Mouse (Mus musculus): ENCODE measurements around the gene Wdr1. TPM values are rescaled to one million over a fixed set of nuclear protein-coding genes. Genes with fewer than 3 reads are reported as not detected.
"Not testable (repeated sequence)": the region's sequence is repeated elsewhere in the genome, so short reads cannot be mapped to it uniquely, and the experiment has no call there.

Wdr1 gene
- polyA plus RNA-seq, 1 experiment from 2014 or later, result 148 TPM

- H3K4me3 ChIP-seq, result no peak overlapping the region
- ATAC-seq (ENCODE audit: low read depth), result no peak
- no peaks in the 10 kb centered on the region for H3K9me3 ChIP-seq
- H3K36me3 ChIP-seq, result no peaks in the 10 kb centered on the region
- no peak overlapping the region for H3K27ac ChIP-seq (replicated peaks)
- 85% methylated on average over 20 of the region's 20 CpGs for WGBS
- H3K27me3 ChIP-seq, result no peaks in the 10 kb centered on the region
- no peaks in the 10 kb centered on the region for H3K4me1 ChIP-seq (replicated peaks)
- H3K9ac ChIP-seq, result no peak overlapping the region
- H3K4me2 ChIP-seq, result no peak overlapping the region
Measured at GRCm38 (mm10) chr5:38488673-38489615, 74.1 kb downstream of the Wdr1 start.

GRCm38 (mm10) chr5:38488026-38488425, 75.0 kb downstream of the Wdr1 start:
- Histone ChIP-seq H3K27ac (replicated peaks) (no peak overlapping the region), H3K4me3 (no peak overlapping the region), H3K4me1 (replicated peaks) (no peaks in the 10 kb centered on the region), H3K4me2 (no peak overlapping the region), H3K27me3 (peaks cover 1% of the 10 kb centered on the region; the same call in 1 of the 2 replicates), H3K9ac (no peak overlapping the region), H3K36me3 (no peaks in the 10 kb centered on the region), H3K9me3 (no peaks in the 10 kb centered on the region)
- ATAC-seq (ENCODE audit: low read depth), result no peak
- WGBS, result 64% methylated on average over 6 of the region's 6 CpGs

GRCm38 (mm10) chr5:38487247-38487646, 75.8 kb downstream of the Wdr1 start:
- Histone ChIP-seq H3K9ac (no peak overlapping the region), H3K4me2 (no peak overlapping the region), H3K27me3 (peaks cover 3% of the 10 kb centered on the region; the same call in 1 of the 2 replicates), H3K4me3 (no peak overlapping the region), H3K4me1 (replicated peaks) (no peaks in the 10 kb centered on the region), H3K36me3 (no peaks in the 10 kb centered on the region), H3K27ac (replicated peaks) (no peak overlapping the region), H3K9me3 (no peaks in the 10 kb centered on the region)
- WGBS, result 85% methylated on average over 4 of the region's 4 CpGs
- ATAC-seq (ENCODE audit: low read depth), result no peak

GRCm38 (mm10) chr5:38485946-38486345, 77.1 kb downstream of the Wdr1 start:
- no peak for ATAC-seq (ENCODE audit: low read depth)
- H3K9ac ChIP-seq, result no peak overlapping the region
- H3K4me3 ChIP-seq, result no peak overlapping the region
- no peak overlapping the region for H3K4me2 ChIP-seq
- 77% methylated on average over 4 of the region's 4 CpGs for WGBS
- H3K4me1 ChIP-seq (replicated peaks), result peaks cover 6% of the 10 kb centered on the region
- no peaks in the 10 kb centered on the region for H3K9me3 ChIP-seq
- no peaks in the 10 kb centered on the region for H3K36me3 ChIP-seq
- peaks cover 14% of the 10 kb centered on the region; the same call in 1 of the 2 replicates for H3K27me3 ChIP-seq
- H3K27ac ChIP-seq (replicated peaks), result no peak overlapping the region

- peaks cover 14% of the 10 kb centered on the region; the same call in 1 of the 2 replicates for H3K27me3 ChIP-seq
- H3K4me3 ChIP-seq, result no peak overlapping the region
- H3K4me2 ChIP-seq, result no peak overlapping the region
- WGBS, result 75% methylated on average over 7 of the region's 7 CpGs
- no peak overlapping the region for H3K9ac ChIP-seq
- no peak for ATAC-seq (ENCODE audit: low read depth)
- no peaks in the 10 kb centered on the region for H3K36me3 ChIP-seq
- H3K27ac ChIP-seq (replicated peaks), result no peak overlapping the region
- H3K4me1 ChIP-seq (replicated peaks), result peaks cover 26% of the 10 kb centered on the region
- H3K9me3 ChIP-seq, result no peaks in the 10 kb centered on the region
Measured at GRCm38 (mm10) chr5:38483518-38484110, 79.4 kb downstream of the Wdr1 start.

DNA sequence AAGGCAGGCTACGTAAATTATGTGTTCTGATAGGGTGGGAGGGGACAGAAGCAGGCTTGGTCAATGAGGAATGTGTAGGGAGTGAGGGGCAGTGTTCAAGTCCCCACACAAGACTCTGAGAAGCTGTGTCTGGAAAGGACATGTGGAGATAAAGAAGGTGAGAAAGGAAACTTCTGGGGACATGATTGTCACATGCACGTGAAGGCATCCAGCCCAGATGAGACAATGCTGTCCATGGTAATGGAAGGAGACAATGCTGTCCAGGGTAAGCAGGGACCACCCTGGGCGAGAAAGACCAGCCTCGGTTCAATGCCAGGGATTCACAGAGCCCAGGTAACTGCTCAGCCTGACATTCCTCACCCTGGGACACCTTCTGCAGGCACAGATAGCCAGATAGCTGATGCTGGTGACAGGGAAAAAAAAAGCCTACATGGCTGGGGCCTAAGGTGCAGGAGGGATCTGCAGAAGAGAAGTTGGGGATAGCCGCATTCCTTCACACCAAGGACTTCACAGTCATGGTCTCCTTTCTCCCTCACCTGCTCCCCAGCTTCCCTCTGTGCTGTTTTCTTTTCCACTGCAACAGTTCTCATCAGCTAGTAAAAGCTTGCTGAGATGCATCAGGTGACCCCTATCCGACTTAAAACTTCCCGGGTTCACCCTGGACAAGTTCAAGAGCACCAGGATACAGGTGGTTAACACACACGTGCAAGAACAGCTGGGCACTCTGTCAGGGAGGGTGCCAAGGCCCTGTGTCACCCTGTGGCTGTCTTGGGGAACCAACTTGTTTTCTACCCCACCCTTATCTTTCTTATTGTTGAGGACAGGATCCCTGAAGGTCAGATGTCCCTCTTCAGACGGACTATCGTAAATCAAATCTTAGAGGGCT, 82.0 kb downstream of the Wdr1 start:
- H3K9ac ChIP-seq, result peak overlapping the region; percentile 46; the same call in 1 of the 2 replicates
- no peaks in the 10 kb centered on the region for H3K9me3 ChIP-seq
- peaks cover 14% of the 10 kb centered on the region; the same call in 1 of the 2 replicates for H3K27me3 ChIP-seq
- ATAC-seq (ENCODE audit: low read depth), result 0 out of 2 replicates have a peak, but pooled peaks have one; percentile 17
- H3K4me2 ChIP-seq, result peak overlapping the region; percentile 53
- no peak overlapping the region; the same call in 1 of the 2 replicates for H3K4me3 ChIP-seq
- peaks cover 26% of the 10 kb centered on the region for H3K4me1 ChIP-seq (replicated peaks)
- 69% methylated on average over 10 of the region's 10 CpGs for WGBS
- peak overlapping the region; percentile 59; the same call in 1 of the 2 replicates for H3K27ac ChIP-seq (replicated peaks)
- H3K36me3 ChIP-seq, result no peaks in the 10 kb centered on the region

GRCm38 (mm10) chr5:38479908-38480725, 82.9 kb downstream of the Wdr1 start:
- Histone ChIP-seq H3K9ac (peak overlapping the region; percentile 46), H3K36me3 (no peaks in the 10 kb centered on the region), H3K27ac (replicated peaks) (peak overlapping the region; percentile 59), H3K4me2 (peak overlapping the region; percentile 53), H3K4me3 (peak overlapping the region; percentile 23), H3K9me3 (no peaks in the 10 kb centered on the region), H3K4me1 (replicated peaks) (peaks cover 26% of the 10 kb centered on the region), H3K27me3 (peaks cover 14% of the 10 kb centered on the region; the same call in 1 of the 2 replicates)
- 3% methylated on average over 22 of the region's 22 CpGs for WGBS
- ATAC-seq (ENCODE audit: low read depth), result peak; percentile 64

DNA sequence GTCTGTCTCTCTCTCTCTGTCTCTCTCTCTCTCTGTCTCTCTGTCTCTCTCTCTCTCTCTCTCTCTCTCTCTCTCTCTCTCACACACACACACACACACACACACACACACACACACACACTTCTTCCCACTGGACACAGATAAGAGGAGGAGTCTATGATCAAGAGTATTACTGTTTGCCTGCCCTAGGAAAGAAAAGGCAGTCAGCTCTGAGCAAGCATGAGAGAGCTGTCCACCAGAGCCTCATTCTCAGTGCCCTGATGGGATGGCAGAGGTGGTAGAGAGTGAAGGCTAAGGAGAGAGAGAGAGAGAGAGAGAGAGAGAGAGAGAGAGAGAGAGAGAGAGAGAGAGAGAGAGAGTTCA, 83.5 kb downstream of the Wdr1 start:
- Histone ChIP-seq H3K27me3 (peaks cover 14% of the 10 kb centered on the region; the same call in 1 of the 2 replicates), H3K4me2 (peak overlapping the region; percentile 53), H3K4me1 (replicated peaks) (peaks cover 26% of the 10 kb centered on the region), H3K9ac (peak overlapping the region; percentile 46; the same call in 1 of the 2 replicates), H3K27ac (replicated peaks) (peak overlapping the region; percentile 59), H3K4me3 (peak overlapping the region; percentile 23)
- peak; percentile 46; the same call in 1 of the 2 replicates for ATAC-seq (ENCODE audit: low read depth)
- H3K9me3 ChIP-seq, H3K36me3 ChIP-seq: not testable (repeated sequence)

DNA sequence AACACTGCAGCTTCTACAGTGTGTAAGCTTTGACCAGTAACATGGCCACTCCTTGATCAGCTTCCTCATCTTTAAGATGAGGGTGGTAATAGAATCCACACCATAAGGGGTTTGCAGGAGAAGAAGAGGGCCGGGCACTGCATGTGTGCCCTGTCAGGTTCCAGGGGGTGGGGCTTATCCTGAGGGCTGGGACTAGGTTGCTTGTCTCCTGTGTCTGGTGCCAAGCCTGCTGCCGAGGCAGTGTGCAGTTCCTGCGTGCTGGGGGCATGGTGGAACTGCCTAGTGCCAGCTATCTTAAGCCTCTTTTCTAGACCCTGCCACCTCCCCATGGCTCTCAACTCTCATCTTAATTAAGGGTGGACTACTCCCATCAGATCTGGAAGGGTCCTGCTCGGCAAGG, 84.0 kb downstream of the Wdr1 start:
- H3K9ac ChIP-seq, result no peak overlapping the region
- WGBS, result 46% methylated on average over 4 of the region's 4 CpGs
- peak; percentile 17 for ATAC-seq (ENCODE audit: low read depth)
- no peaks in the 10 kb centered on the region for H3K36me3 ChIP-seq
- no peaks in the 10 kb centered on the region for H3K9me3 ChIP-seq
- H3K4me1 ChIP-seq (replicated peaks), result peaks cover 26% of the 10 kb centered on the region
- H3K27ac ChIP-seq (replicated peaks), result no peak overlapping the region
- H3K4me2 ChIP-seq, result no peak overlapping the region
- peaks cover 14% of the 10 kb centered on the region; the same call in 1 of the 2 replicates for H3K27me3 ChIP-seq
- no peak overlapping the region for H3K4me3 ChIP-seq

- Histone ChIP-seq H3K9me3 (no peaks in the 10 kb centered on the region), H3K27ac (replicated peaks) (no peak overlapping the region), H3K4me1 (replicated peaks) (peaks cover 26% of the 10 kb centered on the region), H3K4me2 (no peak overlapping the region), H3K9ac (no peak overlapping the region), H3K36me3 (no peaks in the 10 kb centered on the region), H3K27me3 (0 out of 2 replicates have a peak, but pooled peaks cover 11% of the 10 kb centered on the region), H3K4me3 (no peak overlapping the region)
- WGBS, result 88% methylated on average over 7 of the region's 7 CpGs
- no peak for ATAC-seq (ENCODE audit: low read depth)
Measured at GRCm38 (mm10) chr5:38477731-38478445, 85.1 kb downstream of the Wdr1 start.

Measured in neural tube, embryonic 13.5 days (tissue).